ENCODE assay signal across 32 mouse cellular contexts in genomic region chr19:18945265-18945664, GRCm38 (mm10).
"Had no signal": no experiment of that assay in that cellular context is flagged by ENCODE, and none has a peak within 500 bp of the region (broad histone marks: within the 10 kb centered on the region; RNA-seq: fewer than 3 reads in every experiment).

No protein-coding gene starts in this region.

- H3K36me3 ChIP-seq: limb, embryonic 10.5 days; limb, embryonic 12.5 days; limb, embryonic 13.5 days; limb, embryonic 15.5 days; liver, embryonic 12.5 days; liver, embryonic 13.5 days; liver, embryonic 15.5 days; lung, embryonic 15.5 days; midbrain, embryonic 10.5 days; midbrain, embryonic 12.5 days; midbrain, embryonic 13.5 days; midbrain, embryonic 15.5 days; neural tube, embryonic 12.5 days had no signal

- H3K4me3 ChIP-seq: limb, embryonic 10.5 days; limb, embryonic 12.5 days; limb, embryonic 13.5 days; limb, embryonic 15.5 days; liver, embryonic 12.5 days; liver, embryonic 13.5 days; liver, embryonic 15.5 days; lung, embryonic 15.5 days; megakaryocyte, embryonic 14.5 days; midbrain, embryonic 10.5 days; midbrain, embryonic 12.5 days; midbrain, embryonic 13.5 days; midbrain, embryonic 15.5 days; myocyte; neural tube, embryonic 12.5 days had no signal

- H3K9ac ChIP-seq: limb, embryonic 12.5 days; limb, embryonic 13.5 days; limb, embryonic 15.5 days; liver, embryonic 12.5 days; liver, embryonic 13.5 days; liver, embryonic 14.5 days; liver, embryonic 15.5 days; liver, postnatal 0 days; lung, embryonic 14.5 days; lung, embryonic 15.5 days; midbrain, embryonic 12.5 days; midbrain, embryonic 13.5 days; midbrain, embryonic 15.5 days; neural tube, embryonic 12.5 days had no signal

- H3K4me2 ChIP-seq: limb, embryonic 12.5 days; limb, embryonic 13.5 days; limb, embryonic 15.5 days; liver, embryonic 11.5 days; liver, embryonic 12.5 days; liver, embryonic 13.5 days; liver, embryonic 15.5 days; lung, embryonic 14.5 days; lung, embryonic 15.5 days; midbrain, embryonic 11.5 days; midbrain, embryonic 12.5 days; midbrain, embryonic 13.5 days; midbrain, embryonic 15.5 days; neural tube, embryonic 12.5 days had no signal

- H3K4me1 ChIP-seq: limb, embryonic 10.5 days; limb, embryonic 12.5 days; limb, embryonic 13.5 days; limb, embryonic 15.5 days; liver, embryonic 12.5 days; liver, embryonic 13.5 days; liver, embryonic 15.5 days; lung, embryonic 15.5 days; megakaryocyte, embryonic 14.5 days; midbrain, embryonic 10.5 days; midbrain, embryonic 12.5 days; midbrain, embryonic 13.5 days; midbrain, embryonic 15.5 days; neural tube, embryonic 12.5 days had no signal

- H3K9me3 ChIP-seq: limb, embryonic 10.5 days; limb, embryonic 12.5 days; limb, embryonic 13.5 days; limb, embryonic 15.5 days; liver, embryonic 12.5 days; liver, embryonic 13.5 days; liver, embryonic 15.5 days; lung, embryonic 15.5 days; megakaryocyte, embryonic 14.5 days; midbrain, embryonic 10.5 days; midbrain, embryonic 12.5 days; midbrain, embryonic 13.5 days; midbrain, embryonic 15.5 days; neural tube, embryonic 12.5 days had no signal

- H3K27me3 ChIP-seq: limb, embryonic 12.5 days; limb, embryonic 13.5 days; limb, embryonic 15.5 days; liver, embryonic 12.5 days; liver, embryonic 13.5 days; liver, embryonic 15.5 days; lung, embryonic 15.5 days; megakaryocyte, embryonic 14.5 days; midbrain, embryonic 12.5 days; midbrain, embryonic 13.5 days; midbrain, embryonic 15.5 days; neural tube, embryonic 12.5 days had no signal

- H3K27ac ChIP-seq: limb, embryonic 10.5 days; limb, embryonic 12.5 days; limb, embryonic 13.5 days; limb, embryonic 15.5 days; liver, embryonic 12.5 days; liver, embryonic 13.5 days; liver, embryonic 14.5 days; liver, embryonic 15.5 days; lung, embryonic 15.5 days; macrophage; midbrain, embryonic 10.5 days; midbrain, embryonic 12.5 days; midbrain, embryonic 13.5 days; midbrain, embryonic 15.5 days; neural tube, embryonic 12.5 days had no signal

- DNase-seq: left cerebral cortex, postnatal 4 days; liver; liver, embryonic 13.5 days; liver, postnatal 0 days; lung, adult 18-20 months; lung, adult 2 months; lung, embryonic 14.5 days; lung, postnatal 10 days; lung, postnatal 14 days; lung, postnatal 36 days; lung, postnatal 4 days; midbrain, embryonic 14.5 days had no signal

- ATAC-seq: liver, embryonic 12.5 days; liver, postnatal 0 days; lung, postnatal 0 days; midbrain, embryonic 13.5 days; midbrain, embryonic 15.5 days; midbrain, embryonic 16.5 days had no signal
